Mouse (Mus musculus): Measurements from ENCODE around the gene Cntnap2. TPM values are rescaled to one million over a fixed set of nuclear protein-coding genes. Genes with fewer than 3 reads are reported as not detected.
"Not testable (repeated sequence)": the region's sequence is repeated elsewhere in the genome, so short reads cannot be mapped to it uniquely, and the experiment has no call there.

Gene Cntnap2
- polyA plus RNA-seq, 1 experiment from 2014 or later, result 0.63 TPM

- H3K4me1 ChIP-seq, result peaks cover 11% of the 10 kb centered on the region
- not testable (repeated sequence) for H3K27me3 ChIP-seq (replicated peaks); H3K4me3 ChIP-seq; H3K9ac ChIP-seq; H3K4me2 ChIP-seq; H3K36me3 ChIP-seq; ATAC-seq (ENCODE audit: extremely low read depth, insufficient number of reproducible peaks, low FRiP score, low TSS enrichment); H3K9me3 ChIP-seq; H3K27ac ChIP-seq (replicated peaks)
- 80% methylated on average over 6 of the region's 6 CpGs for WGBS
These were observed 2129.4 kb downstream of the Cntnap2 start for GRCm38 (mm10) chr6:47188596-47188995.

GRCm38 (mm10) chr6:47190282-47190681 lies 2131.1 kb downstream of the Cntnap2 start:
- H3K27ac ChIP-seq (replicated peaks), result no peak overlapping the region

DNA sequence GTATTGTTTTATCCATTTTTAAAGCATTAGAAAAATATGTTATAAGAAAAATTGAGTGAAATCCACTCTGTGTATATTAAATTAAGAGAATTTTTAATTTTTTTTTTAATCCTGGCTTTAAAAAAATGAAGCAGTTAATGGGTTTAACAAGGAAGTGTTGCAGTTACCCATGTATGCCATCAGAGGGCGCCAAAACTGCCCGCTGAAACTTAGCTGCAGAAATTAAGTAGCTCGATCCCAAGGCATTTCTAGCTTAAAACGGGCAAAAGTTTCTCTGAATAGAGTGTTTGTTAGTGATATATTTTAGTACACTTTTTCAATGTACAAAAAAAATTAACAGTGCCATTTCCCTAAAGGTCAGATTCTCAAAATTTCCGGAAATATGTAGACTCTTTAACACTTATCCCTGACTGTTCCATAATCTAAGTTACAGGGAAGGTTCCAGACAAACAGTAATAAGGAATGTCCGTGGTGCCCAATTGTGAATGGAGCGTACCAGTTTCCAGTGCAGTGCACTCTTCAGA lies 2132.2 kb downstream of the Cntnap2 start:
- Histone ChIP-seq H3K27me3 (replicated peaks) (no peaks in the 10 kb centered on the region; the same call in 1 of the 2 replicates), H3K9ac (peak overlapping the region; percentile 63; the same call in 1 of the 2 replicates), H3K4me3 (peak overlapping the region; percentile 46), H3K4me1 (peaks cover 11% of the 10 kb centered on the region), H3K27ac (replicated peaks) (0 out of 2 replicates have a peak overlapping the region, but pooled peaks have one; percentile 36), H3K9me3 (no peaks in the 10 kb centered on the region), H3K4me2 (peak overlapping the region; percentile 73), H3K36me3 (no peaks in the 10 kb centered on the region)
- no peak for ATAC-seq (ENCODE audit: extremely low read depth, insufficient number of reproducible peaks, low FRiP score, low TSS enrichment)
- WGBS, result 12% methylated on average over 7 of the region's 7 CpGs

More at GRCm38 (mm10) chr6:47190282-47190681, 2131.1 kb downstream of the Cntnap2 start:
- no peaks in the 10 kb centered on the region for H3K9me3 ChIP-seq
- no peak overlapping the region for H3K4me3 ChIP-seq
- H3K4me1 ChIP-seq, result peaks cover 11% of the 10 kb centered on the region
- no peak overlapping the region for H3K9ac ChIP-seq
- H3K27me3 ChIP-seq (replicated peaks), result no peaks in the 10 kb centered on the region; the same call in 1 of the 2 replicates
- ATAC-seq (ENCODE audit: extremely low read depth, insufficient number of reproducible peaks, low FRiP score, low TSS enrichment), result no peak
- H3K36me3 ChIP-seq, result no peaks in the 10 kb centered on the region
- WGBS, result 73% methylated on average over 7 of the region's 7 CpGs
- no peak overlapping the region for H3K4me2 ChIP-seq

DNA sequence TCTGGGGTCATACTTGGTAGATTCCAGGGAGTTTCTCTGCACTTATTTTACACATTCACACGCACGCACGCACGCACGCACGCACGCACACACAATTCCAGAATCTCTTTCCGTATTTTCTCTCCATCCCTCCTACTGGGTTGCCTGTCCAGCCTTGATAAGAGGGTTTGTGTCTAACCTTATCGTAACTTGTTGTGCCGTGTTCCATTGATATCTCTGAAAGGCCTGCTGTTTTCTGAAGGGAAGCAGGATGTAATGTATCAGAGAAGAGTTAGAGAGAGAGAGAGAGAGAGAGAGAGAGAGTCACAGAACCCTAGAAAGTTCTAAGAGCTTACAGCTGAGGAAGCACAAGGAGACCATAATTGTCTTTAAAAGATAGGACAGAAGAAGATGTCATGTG lies 2132.8 kb downstream of the Cntnap2 start:
- ATAC-seq (ENCODE audit: extremely low read depth, insufficient number of reproducible peaks, low FRiP score, low TSS enrichment), result no peak
- H3K4me3 ChIP-seq, result peak overlapping the region; percentile 46
- H3K9me3 ChIP-seq, result no peaks in the 10 kb centered on the region
- 0 out of 2 replicates have a peak overlapping the region, but pooled peaks have one; percentile 36 for H3K27ac ChIP-seq (replicated peaks)
- H3K36me3 ChIP-seq, result no peaks in the 10 kb centered on the region
- H3K9ac ChIP-seq, result peak overlapping the region; percentile 63
- 41% methylated on average over 10 of the region's 10 CpGs for WGBS
- peaks cover 11% of the 10 kb centered on the region for H3K4me1 ChIP-seq
- H3K27me3 ChIP-seq (replicated peaks), result no peaks in the 10 kb centered on the region; the same call in 1 of the 2 replicates
- peak overlapping the region; percentile 73 for H3K4me2 ChIP-seq

DNA sequence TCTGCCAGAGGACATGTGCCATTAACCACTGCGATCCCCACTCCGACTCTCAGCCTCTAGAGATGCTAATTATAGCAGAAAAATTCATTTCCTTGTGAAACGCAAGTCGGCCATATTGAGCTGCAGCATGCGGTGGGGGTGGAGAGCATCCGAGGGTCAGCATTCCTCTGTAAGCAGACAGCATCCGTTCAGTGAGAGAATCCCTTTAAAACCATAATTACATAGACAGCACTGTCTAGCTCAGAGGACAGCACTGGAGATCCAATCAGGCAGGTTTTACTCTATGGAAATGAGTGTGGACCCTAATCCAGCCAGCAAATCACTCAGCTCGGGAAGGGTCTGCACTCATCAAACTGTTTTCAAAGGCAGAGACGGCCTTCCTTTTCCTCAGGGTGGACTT lies 2133.3 kb downstream of the Cntnap2 start:
- no peaks in the 10 kb centered on the region for H3K9me3 ChIP-seq
- whole genome bisulfite sequencing, result 55% methylated on average over 9 of the region's 9 CpGs
- ATAC-seq (ENCODE audit: extremely low read depth, insufficient number of reproducible peaks, low FRiP score, low TSS enrichment), result no peak
- peak overlapping the region; percentile 46 for H3K4me3 ChIP-seq
- no peaks in the 10 kb centered on the region; the same call in 1 of the 2 replicates for H3K27me3 ChIP-seq (replicated peaks)
- H3K4me1 ChIP-seq, result peaks cover 11% of the 10 kb centered on the region
- peak overlapping the region; percentile 73 for H3K4me2 ChIP-seq
- no peaks in the 10 kb centered on the region for H3K36me3 ChIP-seq
- H3K27ac ChIP-seq (replicated peaks), result no peak overlapping the region
- H3K9ac ChIP-seq, result no peak overlapping the region

DNA sequence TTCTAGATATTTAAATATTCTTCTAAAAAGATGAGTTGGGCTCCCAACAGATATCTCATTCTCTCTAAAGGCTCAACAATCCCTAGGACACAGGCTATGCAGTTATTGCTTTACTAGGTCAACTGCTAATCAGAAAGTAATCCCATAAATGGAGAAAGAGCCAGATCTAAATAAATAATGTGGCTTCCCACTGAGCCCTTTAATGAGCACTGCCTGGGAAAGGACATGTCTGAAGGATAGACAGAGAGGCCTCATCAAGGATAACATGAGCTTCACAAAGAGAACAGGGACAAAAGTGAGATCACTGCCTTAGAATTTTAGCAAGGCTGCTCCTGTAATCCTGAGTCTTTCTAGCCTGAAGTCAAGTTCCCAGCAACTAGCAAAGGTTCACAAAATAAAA lies 2138.4 kb downstream of the Cntnap2 start:
- Histone ChIP-seq H3K27ac (replicated peaks) (no peak overlapping the region), H3K9me3 (no peaks in the 10 kb centered on the region), H3K4me2 (no peak overlapping the region), H3K36me3 (no peaks in the 10 kb centered on the region), H3K4me1 (peaks cover under 1% of the 10 kb centered on the region; the same call in 1 of the 2 replicates), H3K9ac (no peak overlapping the region), H3K27me3 (replicated peaks) (no peaks in the 10 kb centered on the region; the same call in 1 of the 2 replicates), H3K4me3 (no peak overlapping the region)
- no peak for ATAC-seq (ENCODE audit: extremely low read depth, insufficient number of reproducible peaks, low FRiP score, low TSS enrichment)

DNA sequence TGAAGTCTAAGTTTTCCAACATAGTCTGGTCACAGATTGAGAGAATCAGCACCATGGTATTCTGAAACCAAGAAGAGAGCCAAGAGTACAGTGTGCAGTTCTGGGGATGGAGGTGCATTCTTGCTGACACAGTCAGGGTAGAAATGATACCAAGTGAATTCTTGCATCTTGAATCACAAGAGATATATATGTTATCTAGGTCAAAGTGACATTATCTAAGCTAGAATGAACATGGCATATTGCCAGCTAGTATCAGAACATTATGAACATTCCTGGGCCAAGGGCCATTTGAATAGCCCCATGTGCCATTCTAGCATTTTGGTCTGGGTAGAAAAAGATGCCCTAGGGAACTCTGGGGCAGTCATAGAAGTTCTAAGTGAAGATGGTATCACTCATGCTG lies 2141.5 kb downstream of the Cntnap2 start:
- Histone ChIP-seq H3K4me2 (no peak overlapping the region), H3K9ac (no peak overlapping the region), H3K27me3 (replicated peaks) (no peaks in the 10 kb centered on the region), H3K4me3 (no peak overlapping the region), H3K36me3 (no peaks in the 10 kb centered on the region), H3K9me3 (no peaks in the 10 kb centered on the region), H3K4me1 (no peaks in the 10 kb centered on the region), H3K27ac (replicated peaks) (no peak overlapping the region)
- no peak for ATAC-seq (ENCODE audit: extremely low read depth, insufficient number of reproducible peaks, low FRiP score, low TSS enrichment)

GRCm38 (mm10) chr6:47208031-47208430 lies 2148.9 kb downstream of the Cntnap2 start:
- no peak for ATAC-seq (ENCODE audit: extremely low read depth, insufficient number of reproducible peaks, low FRiP score, low TSS enrichment)
- H3K27ac ChIP-seq (replicated peaks), result no peak overlapping the region
- no peak overlapping the region for H3K9ac ChIP-seq
- peaks cover 6% of the 10 kb centered on the region for H3K4me1 ChIP-seq
- no peak overlapping the region for H3K4me3 ChIP-seq
- no peaks in the 10 kb centered on the region for H3K36me3 ChIP-seq
- 54% methylated on average over 1 of the region's 1 CpGs for WGBS
- no peaks in the 10 kb centered on the region for H3K27me3 ChIP-seq (replicated peaks)
- H3K4me2 ChIP-seq, result no peak overlapping the region
- no peaks in the 10 kb centered on the region for H3K9me3 ChIP-seq

DNA sequence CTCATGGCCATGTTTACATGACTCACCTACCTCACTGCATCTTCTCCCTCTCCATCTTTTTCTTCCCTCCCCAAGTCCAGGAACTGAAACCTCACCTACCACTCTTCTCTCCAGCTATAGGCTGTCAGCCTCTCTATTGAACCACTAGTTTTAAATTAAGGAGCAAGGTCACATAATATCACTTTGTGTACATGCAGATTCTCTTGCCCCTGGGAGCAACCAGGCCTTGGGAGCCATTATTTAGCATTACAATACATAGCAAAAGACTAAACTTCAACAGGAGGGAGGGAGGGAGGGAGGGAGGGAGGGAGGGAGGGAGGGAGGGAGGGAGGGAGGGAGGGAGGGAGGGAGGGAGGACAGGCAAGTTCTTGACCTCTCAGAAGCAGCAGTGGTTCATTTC lies 2155.6 kb downstream of the Cntnap2 start:
- Histone ChIP-seq H3K27ac (replicated peaks) (no peak overlapping the region), H3K4me3 (no peak overlapping the region), H3K4me2 (no peak overlapping the region), H3K27me3 (replicated peaks) (no peaks in the 10 kb centered on the region), H3K36me3 (no peaks in the 10 kb centered on the region), H3K9me3 (no peaks in the 10 kb centered on the region), H3K9ac (no peak overlapping the region), H3K4me1 (no peaks in the 10 kb centered on the region)
- ATAC-seq (ENCODE audit: extremely low read depth, insufficient number of reproducible peaks, low FRiP score, low TSS enrichment), result no peak

- H3K9ac ChIP-seq; H3K9me3 ChIP-seq; H3K4me1 ChIP-seq; H3K4me3 ChIP-seq; H3K4me2 ChIP-seq; ATAC-seq (ENCODE audit: extremely low read depth, insufficient number of reproducible peaks, low FRiP score, low TSS enrichment); H3K27ac ChIP-seq (replicated peaks); H3K27me3 ChIP-seq (replicated peaks); H3K36me3 ChIP-seq: not testable (repeated sequence)
- whole genome bisulfite sequencing, result 57% methylated on average over 1 of the region's 1 CpGs
These were observed 2164.4 kb downstream of the Cntnap2 start for GRCm38 (mm10) chr6:47223578-47223977.

DNA sequence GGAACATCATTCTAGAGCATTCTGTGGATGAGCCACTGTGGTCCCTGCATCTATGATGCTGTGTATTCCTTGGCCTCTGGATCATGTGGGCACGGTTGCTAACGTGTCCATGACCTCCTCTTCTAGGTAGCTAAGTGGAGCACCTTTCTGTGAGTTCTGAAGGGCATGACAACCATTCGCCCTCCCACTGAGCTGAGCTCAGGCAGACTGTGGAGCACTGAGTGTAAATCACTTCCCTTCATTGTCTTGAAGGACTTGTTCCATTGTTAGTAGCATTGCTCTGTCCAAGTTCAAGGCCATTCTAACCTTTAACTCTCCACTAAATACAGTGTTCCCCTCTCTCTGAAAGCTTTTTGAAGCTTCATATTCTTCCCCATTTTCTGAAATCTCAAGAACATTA lies 2166.2 kb downstream of the Cntnap2 start:
- ATAC-seq (ENCODE audit: extremely low read depth, insufficient number of reproducible peaks, low FRiP score, low TSS enrichment); H3K9ac ChIP-seq; H3K4me3 ChIP-seq; H3K27me3 ChIP-seq (replicated peaks); H3K36me3 ChIP-seq; H3K27ac ChIP-seq (replicated peaks); H3K4me1 ChIP-seq; H3K9me3 ChIP-seq; H3K4me2 ChIP-seq: not testable (repeated sequence)
- WGBS, result 73% methylated on average over 3 of the region's 3 CpGs

- no peak for ATAC-seq (ENCODE audit: extremely low read depth, insufficient number of reproducible peaks, low FRiP score, low TSS enrichment)
- Histone ChIP-seq H3K27me3 (replicated peaks) (no peaks in the 10 kb centered on the region), H3K9ac (no peak overlapping the region), H3K4me3 (no peak overlapping the region), H3K4me2 (no peak overlapping the region), H3K36me3 (no peaks in the 10 kb centered on the region), H3K27ac (replicated peaks) (no peak overlapping the region), H3K9me3 (no peaks in the 10 kb centered on the region), H3K4me1 (peaks cover 7% of the 10 kb centered on the region)
- 55% methylated on average over 3 of the region's 3 CpGs for WGBS
These were observed 2168.4 kb downstream of the Cntnap2 start for GRCm38 (mm10) chr6:47227601-47228000.
